Mouse (Mus musculus): Measurements from ENCODE around the gene Mex3d.

The Mex3d gene

GRCm38 (mm10) chr10:80412656-80413541, 25.4 kb upstream of the Mex3d start:
- DNase-seq, result peak; percentile 92 to 94

- DNase-seq, result no peak
Observed at GRCm38 (mm10) chr10:80407924-80408323, 20.5 kb upstream of the Mex3d start.

GRCm38 (mm10) chr10:80406684-80407501, 19.4 kb upstream of the Mex3d start, which contains the start of gene Uqcr11:
Gene Uqcr11 (minus strand): TSS chr10:80406830.
- DNase-seq, result peak; percentile 91 to 95

DNA sequence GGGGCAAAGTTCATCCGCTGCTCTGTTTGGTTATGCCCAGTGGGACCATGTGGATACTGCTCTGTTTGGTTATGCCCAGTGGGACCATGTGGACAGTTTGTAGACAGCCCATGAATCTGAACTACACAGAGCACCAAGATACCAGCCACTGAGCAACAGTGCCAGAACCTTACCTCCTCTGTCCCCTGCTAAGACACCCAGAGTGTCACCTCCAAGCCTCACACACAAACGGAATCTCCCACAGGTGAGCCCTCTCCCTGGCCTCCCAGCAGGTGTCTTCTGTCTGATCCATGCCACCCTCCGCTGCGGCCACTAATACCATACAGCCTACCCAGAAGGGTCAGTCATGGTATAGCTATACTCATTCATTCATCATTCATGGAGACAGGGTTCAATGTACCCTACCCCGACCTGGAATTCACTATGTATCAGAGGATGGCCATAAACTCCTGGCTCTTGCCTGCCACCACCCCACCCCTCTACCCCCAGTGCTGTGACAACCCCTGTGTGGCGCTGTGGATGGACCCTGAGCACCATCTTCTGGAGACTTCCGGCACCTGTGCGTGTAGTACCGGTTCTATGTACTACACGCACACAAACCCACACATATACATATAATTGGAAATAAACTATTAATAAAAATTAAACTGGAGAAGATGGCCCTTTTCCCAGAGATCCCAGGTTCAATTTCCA, 18.2 kb upstream of the Mex3d start:
- no peak for DNase-seq

DNA sequence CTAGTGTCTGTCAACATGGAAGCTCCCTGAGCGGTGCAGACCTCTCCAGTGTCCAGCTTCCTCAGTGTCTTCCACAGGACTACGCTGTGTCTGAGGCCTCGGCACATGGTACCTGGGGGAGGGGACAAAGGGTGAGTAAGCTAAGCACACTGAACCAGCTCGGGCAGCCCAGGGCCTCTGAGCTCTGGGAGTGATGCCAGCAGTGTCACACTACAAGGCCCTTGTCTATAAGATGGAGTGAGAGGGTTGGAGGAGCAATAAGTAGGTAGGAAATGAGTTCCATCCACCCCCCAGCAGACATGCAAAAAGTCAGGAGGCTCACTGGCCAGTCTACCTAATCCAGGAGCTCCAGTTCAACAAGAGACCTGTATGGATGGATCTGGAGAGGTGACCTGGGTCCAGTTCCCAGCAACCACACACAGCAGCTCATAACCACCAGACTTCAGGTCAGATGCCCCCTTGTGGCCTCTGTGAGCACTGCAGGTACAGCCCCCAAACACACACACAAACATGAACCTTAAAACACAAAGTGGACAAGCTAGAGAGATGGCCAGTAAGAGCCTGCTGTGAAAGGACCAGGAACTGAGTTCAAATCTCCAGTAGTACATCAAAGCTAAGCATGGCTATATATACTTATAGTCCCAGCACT, 15.7 kb upstream of the Mex3d start:
- peak; percentile 49 to 62 for DNase-seq

DNA sequence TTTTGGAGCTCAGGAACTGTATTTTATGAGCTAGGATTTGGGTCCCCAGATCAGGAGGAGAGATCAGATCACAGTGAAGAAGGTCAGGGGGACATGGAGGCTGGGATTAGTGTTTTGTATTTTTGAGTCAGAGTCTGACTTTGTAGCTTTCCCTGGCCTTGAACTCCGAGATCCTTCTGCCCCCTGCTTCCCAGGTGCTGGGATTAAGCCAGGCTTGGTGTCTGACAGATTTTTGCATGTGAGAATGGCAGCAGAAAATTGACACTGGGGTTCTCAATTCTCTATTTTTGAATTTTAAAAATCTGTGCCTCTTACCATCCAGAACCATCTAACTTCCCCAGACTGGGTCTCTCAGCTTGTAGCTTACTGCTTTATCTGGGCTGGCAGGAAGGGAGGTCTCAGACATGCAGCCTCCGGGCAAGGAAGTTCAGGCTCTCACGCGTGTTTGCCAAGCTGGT, 13.3 kb upstream of the Mex3d start:
- peak in 1 of 2 experiments; percentile 30 for DNase-seq

- no peak for DNase-seq
Observed at GRCm38 (mm10) chr10:80399973-80400703, 12.7 kb upstream of the Mex3d start.

DNA sequence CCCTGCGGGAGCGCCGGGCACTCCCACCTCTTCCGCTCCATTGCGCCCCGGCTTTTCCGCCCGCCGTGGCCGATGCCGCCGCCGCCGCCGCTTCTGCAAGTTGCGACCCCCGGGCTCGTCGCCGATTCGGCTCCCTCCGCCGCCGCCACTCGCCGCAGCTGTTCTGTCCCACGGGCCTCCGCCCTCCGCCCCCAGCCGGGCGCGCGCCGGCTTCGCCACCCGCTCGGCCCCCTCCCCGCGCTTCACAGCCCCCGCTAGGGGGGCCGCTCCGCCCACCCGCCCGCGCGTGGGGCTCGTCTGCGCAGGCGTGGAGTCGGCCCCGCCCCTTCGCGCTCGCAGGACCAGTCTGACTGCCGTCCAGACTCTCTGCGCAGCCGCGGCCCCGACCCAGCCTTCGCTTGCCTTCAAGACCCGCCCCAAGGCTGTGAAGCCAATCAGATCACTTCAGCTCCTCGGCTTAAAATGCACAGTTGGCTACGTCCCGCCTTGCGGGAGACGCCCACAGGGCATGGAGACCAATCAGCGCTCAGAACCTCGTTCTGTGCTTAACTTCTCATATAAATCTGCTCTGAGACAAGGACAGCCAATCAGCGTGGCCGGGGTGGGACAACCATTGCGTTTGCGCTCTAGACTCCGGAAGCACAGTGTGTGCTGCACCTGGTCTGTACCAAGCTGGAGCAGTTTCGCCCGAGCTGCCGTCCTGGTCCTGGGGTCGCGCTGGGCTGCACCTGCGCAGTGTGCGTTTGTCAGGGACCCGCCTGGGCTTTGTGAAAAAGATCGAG, 11.9 kb upstream of the Mex3d start, which contains the start of gene Mbd3:
Gene Mbd3, minus strand, starts transcription at position 360 of the 782 bp plus-strand sequence.
- peak; percentile 99 to 100 for DNase-seq

DNA sequence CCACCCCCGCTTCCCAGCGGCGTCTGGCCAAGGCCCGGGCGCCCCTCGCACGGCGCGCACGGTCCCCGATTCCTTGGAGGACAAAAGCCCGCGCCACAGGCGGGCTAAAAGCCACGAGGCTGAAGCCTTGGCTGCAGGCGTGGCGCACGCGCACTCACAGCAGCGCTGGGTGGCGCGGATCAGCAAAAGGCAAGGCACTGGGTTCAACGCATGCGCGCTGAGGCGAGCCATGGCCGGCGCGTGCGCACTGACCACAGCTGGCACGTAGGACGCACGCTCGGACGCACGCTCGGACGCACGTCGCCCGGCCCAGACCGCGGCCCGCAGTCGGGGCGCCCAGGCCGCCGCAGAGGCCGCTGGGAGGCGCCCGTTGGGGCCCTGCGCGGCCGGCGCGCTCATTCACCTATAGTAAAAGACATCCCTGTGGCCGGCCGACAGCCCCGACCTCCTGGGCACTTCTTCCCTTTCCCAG, 11.3 kb upstream of the Mex3d start:
- DNase-seq, result peak; percentile 99

DNA sequence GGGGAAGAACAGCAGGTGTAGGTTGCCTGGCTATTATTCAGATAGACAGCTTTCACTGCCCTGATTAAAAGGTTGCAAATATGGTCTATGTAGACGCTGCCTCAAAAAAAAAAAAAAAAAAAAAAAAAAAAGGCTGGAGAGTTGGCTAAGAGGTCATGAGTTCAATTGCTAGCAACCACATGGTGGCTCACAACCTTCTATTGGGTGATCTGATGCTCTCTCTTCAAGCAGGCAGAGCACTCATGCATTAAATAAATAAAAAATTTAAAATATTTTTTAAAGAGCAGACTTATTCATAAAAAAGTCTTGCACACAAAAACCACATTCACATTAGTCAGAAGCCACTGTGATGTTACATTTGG, 10.7 kb upstream of the Mex3d start:
- DNase-seq, result no peak

DNA sequence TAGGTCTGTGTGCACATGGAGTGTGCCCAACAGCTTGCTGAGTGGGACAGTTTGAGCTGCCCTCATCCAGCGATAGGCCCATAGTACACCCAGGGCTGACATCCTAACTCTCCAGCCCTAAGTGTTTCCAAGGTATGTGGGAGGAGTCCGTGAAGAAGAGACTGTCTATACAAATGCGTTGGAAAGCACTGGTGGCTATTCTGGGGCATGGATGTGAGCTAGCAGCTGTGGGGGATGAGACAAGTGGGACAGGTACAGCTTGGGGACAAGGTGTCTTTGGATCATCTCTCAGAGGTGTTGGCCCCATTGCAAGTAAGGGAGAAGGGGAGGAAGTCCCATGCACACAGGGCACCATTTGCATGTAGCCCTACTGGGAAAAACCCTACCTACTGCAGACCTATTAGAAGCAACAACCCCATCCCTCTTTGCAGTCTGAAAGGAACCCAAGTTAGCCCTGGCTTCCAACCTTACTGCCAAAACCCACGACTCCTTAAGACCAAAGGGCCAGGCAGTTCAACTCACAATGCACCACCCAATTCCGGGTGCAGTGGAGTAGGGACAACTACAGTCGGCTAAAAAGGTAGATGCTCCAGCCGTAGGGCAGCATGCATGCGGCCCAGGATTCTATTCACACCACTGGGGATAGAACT, 10.2 kb upstream of the Mex3d start:
- no peak for DNase-seq

GRCm38 (mm10) chr10:80396822-80397523, 9.5 kb upstream of the Mex3d start:
- no peak for DNase-seq

- no peak for DNase-seq
Observed at GRCm38 (mm10) chr10:80395025-80395627, 7.7 kb upstream of the Mex3d start.

GRCm38 (mm10) chr10:80392687-80393086, 5.2 kb upstream of the Mex3d start:
- no peak for DNase-seq

- DNase-seq, result no peak
Observed at GRCm38 (mm10) chr10:80390697-80391096, 3.2 kb upstream of the Mex3d start.

- no peak for DNase-seq
Observed at GRCm38 (mm10) chr10:80389185-80389708, 1.8 kb upstream of the Mex3d start.

- DNase-seq, result no peak
Observed at GRCm38 (mm10) chr10:80388731-80389130, 1.3 kb upstream of the Mex3d start.

DNA sequence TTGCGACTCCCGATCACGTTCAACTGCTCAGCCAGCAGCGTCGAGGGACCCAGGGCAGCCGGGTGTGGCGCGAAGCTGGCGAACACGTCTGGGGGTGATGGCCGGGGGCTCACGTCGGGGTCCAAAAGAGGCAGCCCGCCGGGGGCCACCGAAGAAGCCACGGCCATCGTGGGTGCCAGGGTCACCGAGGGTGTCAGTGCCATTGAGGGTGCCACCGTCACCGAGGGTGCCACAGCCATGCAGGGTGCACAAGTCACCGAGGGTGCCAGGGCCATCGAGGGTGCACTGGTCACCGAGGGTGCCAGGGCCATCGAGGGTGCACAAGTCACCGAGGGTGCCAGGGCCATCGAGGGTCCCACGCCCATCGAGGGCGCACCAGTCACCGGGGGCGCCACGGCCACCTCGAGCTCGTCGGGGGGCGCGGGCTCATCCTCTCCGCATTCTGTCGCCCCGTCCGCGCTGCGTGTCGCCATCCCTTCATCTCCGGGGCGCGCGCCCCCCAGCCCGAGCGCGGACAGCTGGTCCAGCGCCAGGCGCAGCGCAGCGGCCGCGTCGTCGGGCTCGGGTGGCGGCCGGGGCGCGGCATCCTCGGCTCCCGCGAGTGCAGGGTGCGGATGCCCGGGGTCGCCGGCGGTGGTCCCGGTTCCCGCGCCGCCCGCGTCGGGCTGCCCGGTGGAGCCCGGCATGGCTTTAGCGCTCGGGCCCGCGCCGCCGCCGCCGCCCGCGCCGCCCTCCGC, 556 bp downstream of the Mex3d start:
- peak; percentile 48 to 61 for DNase-seq

Data from cerebellum, postnatal 25 days (tissue).